Mouse (Mus musculus): ENCODE measurements around the gene Zdhhc1.

DNA sequence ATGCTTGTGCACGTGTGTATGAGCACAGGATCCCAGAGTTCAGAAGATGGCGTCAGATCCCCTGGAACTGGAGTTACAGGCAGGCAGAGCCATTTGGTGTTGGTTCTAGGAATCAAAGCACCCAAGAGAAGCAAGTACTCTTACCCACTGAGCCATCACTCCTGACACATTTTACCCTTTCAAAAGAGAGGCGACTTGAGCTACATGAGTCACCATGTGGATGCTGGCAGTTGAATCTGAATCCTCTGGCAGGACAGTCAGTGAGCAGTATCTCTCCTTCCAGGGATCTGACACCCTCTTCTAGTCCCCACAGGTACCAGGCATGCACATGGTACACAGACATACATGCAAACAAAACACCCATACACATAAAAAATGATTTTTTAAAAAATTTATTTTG is 8.6 kb downstream of the Zdhhc1 start:
- TF ChIP-seq CTCF (IDR thresholded peaks at IDR 0.05) (no peak), POLR2A (IDR thresholded peaks at IDR 0.05; ENCODE audit: insufficient read depth, low read depth, low read length) (no peak)
